Mouse (Mus musculus) brown adipose tissue, adult 24 weeks (tissue): ENCODE results near the gene Glrx5. TPM values are rescaled to one million over a fixed set of nuclear protein-coding genes. Genes with fewer than 3 reads are reported as not detected.
A peak's percentile ranks its signal among the peaks of the same experiment; 100 is the strongest.

Experiments used
- H3K27ac ChIP-seq: fragments of 200-500 bp; replicated peaks from 2 replicates; pipeline ENCODE4 v1.5.1; 2012; ENCODE audit warnings: low read depth, mild to moderate bottlenecking, low read length
- H3K4me1 ChIP-seq: fragments of 200-500 bp; 2 replicates; pipeline ENCODE4 v1.6.1; 2012; ENCODE audit warnings: low read length, mixed read lengths; ENCODE audit not compliant: control insufficient read depth, insufficient read depth, insufficient read length
- H3K4me3 ChIP-seq: fragments of 200-500 bp; 2 replicates; pipeline ENCODE4 v1.5.1; 2012; ENCODE audit warnings: low read depth, mild to moderate bottlenecking, low read length, moderate library complexity; ENCODE audit not compliant: insufficient read depth
- polyA plus RNA-seq: library from polyadenylated mRNA; stranded (reverse); fragments of >200 nt; gene quantifications from 2 replicates; pipeline ENCODE4 v1.2.4, GENCODE M21; 2012; ENCODE audit not compliant: missing spikeins, insufficient read depth, insufficient read length

The Glrx5 gene
- polyA plus RNA-seq, 1 experiment, result 149 TPM

DNA sequence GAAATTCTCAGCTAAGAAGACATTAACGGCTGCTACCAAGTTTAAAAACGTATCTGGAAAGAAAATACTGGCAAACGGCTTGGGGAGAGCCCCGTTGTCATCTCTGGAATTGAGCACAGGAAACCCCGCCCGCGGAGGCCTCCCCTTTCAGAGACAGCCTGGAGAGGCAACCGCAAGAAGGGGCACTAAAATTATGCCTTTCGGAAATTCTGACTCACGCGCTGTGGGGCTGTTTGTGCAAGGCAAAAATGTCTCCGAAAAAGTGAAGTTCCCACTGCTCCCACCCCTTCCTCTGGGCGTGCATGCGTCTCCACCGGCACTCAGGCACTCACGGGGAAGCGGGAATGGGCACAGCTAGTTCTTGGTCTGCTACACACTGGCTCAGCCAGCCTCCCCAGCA lies 19.4 kb upstream of the Glrx5 start:
- peaks cover 8% of the 10 kb centered on the region for H3K4me1 ChIP-seq
- peak overlapping the region; percentile 55; the same call in 1 of the 2 replicates for H3K27ac ChIP-seq
- H3K4me3 ChIP-seq, result peak overlapping the region; percentile 29; the same call in 1 of the 2 replicates

GRCm38 (mm10) chr12:105016199-105016598 lies 16.3 kb upstream of the Glrx5 start:
- Histone ChIP-seq H3K27ac (no peak overlapping the region), H3K4me3 (no peak overlapping the region), H3K4me1 (no peaks in the 10 kb centered on the region; the same call in 1 of the 2 replicates)

DNA sequence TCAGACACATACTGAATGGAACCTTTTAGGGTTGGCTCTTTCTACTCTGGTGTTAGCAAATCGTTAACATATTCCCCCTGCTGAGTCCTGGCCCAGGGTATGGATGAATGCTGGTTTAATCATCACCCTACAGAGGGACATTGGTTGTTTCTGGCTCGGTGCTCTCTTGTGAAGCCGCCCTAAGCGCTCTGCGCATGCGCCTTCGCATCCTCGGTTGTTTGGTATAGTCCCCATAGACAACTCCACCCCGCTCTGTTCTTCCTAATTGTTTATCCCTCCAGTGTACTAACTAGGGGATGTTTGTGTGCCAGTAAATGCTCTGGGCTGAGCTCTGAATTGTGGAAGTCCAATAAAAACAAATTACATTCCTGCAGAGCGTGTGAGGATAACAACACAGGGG lies 15.8 kb upstream of the Glrx5 start:
- H3K27ac ChIP-seq, result no peak overlapping the region
- no peak overlapping the region for H3K4me3 ChIP-seq
- H3K4me1 ChIP-seq, result no peaks in the 10 kb centered on the region; the same call in 1 of the 2 replicates

GRCm38 (mm10) chr12:105019359-105020219 lies 12.9 kb upstream of the Glrx5 start:
- no peaks in the 10 kb centered on the region for H3K4me1 ChIP-seq
- H3K4me3 ChIP-seq, result no peak overlapping the region
- no peak overlapping the region for H3K27ac ChIP-seq

DNA sequence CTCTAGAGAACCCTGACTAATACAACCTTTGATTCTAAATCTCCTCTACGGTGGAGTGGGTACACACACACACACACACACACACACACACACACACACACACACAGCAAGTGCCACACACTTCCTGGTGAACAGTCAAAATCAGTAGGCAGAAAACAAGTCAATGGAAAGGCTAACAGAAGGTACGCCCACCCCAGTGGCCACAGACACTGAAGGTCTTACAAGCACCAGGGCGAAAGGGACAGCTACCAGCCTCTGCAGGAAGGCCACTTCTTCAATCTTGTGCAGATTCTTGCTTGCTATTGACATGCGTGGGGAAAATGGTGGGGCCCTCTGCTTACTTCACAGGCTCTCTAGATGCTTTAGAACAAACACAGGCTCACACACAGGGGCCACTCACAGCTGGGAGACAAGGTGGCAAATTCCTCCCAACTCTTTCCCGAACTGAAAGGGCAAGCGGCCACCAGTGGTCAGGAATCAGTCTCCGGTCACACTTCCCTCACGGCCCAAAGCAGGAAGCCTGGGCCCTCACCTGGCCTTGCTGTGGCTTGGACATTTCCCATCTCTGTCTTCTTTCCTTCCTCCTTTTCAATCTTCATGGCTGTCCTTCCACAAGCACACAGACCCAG lies 10.9 kb upstream of the Glrx5 start:
- H3K4me3 ChIP-seq, result no peak overlapping the region
- no peaks in the 10 kb centered on the region for H3K4me1 ChIP-seq
- no peak overlapping the region for H3K27ac ChIP-seq

GRCm38 (mm10) chr12:105022141-105022540 lies 10.3 kb upstream of the Glrx5 start:
- H3K27ac ChIP-seq, result no peak overlapping the region
- no peaks in the 10 kb centered on the region for H3K4me1 ChIP-seq
- H3K4me3 ChIP-seq, result no peak overlapping the region

- Histone ChIP-seq H3K4me3 (no peak overlapping the region), H3K27ac (no peak overlapping the region), H3K4me1 (no peaks in the 10 kb centered on the region)
Measured at GRCm38 (mm10) chr12:105022776-105023175, 9.7 kb upstream of the Glrx5 start.

GRCm38 (mm10) chr12:105025271-105025946 lies 7.1 kb upstream of the Glrx5 start:
- no peak overlapping the region for H3K4me3 ChIP-seq
- no peaks in the 10 kb centered on the region for H3K4me1 ChIP-seq
- no peak overlapping the region for H3K27ac ChIP-seq

GRCm38 (mm10) chr12:105025947-105026586 lies 6.4 kb upstream of the Glrx5 start:
- Histone ChIP-seq H3K27ac (no peak overlapping the region), H3K4me3 (no peak overlapping the region), H3K4me1 (peaks cover 3% of the 10 kb centered on the region; the same call in 1 of the 2 replicates)

- H3K27ac ChIP-seq, result no peak overlapping the region
Measured at GRCm38 (mm10) chr12:105027323-105027991, 5.0 kb upstream of the Glrx5 start.

DNA sequence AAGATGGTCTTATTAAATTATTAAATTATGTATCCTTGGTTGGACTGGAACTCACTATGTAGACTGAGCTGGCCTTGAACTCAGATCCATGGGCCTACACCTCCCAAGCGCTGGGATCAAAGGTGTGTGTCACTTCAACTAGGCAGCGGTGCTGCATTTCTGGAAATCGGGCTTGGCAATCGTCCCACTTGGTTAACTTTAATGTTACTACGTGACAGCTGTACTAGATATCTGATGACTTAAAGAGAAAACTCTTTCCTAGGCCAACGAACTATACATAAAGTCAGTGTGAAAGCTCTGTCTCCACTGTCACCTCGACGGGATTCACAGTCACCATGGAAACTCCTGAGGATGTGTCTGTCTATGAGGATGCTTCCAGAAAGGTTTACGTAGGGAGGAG lies 2.6 kb upstream of the Glrx5 start:
- no peak overlapping the region for H3K4me3 ChIP-seq
- H3K27ac ChIP-seq, result no peak overlapping the region
- peaks cover 4% of the 10 kb centered on the region; the same call in 1 of the 2 replicates for H3K4me1 ChIP-seq

More at GRCm38 (mm10) chr12:105027323-105027991, 5.0 kb upstream of the Glrx5 start:
- peaks cover 4% of the 10 kb centered on the region; the same call in 1 of the 2 replicates for H3K4me1 ChIP-seq
- H3K4me3 ChIP-seq, result no peak overlapping the region

DNA sequence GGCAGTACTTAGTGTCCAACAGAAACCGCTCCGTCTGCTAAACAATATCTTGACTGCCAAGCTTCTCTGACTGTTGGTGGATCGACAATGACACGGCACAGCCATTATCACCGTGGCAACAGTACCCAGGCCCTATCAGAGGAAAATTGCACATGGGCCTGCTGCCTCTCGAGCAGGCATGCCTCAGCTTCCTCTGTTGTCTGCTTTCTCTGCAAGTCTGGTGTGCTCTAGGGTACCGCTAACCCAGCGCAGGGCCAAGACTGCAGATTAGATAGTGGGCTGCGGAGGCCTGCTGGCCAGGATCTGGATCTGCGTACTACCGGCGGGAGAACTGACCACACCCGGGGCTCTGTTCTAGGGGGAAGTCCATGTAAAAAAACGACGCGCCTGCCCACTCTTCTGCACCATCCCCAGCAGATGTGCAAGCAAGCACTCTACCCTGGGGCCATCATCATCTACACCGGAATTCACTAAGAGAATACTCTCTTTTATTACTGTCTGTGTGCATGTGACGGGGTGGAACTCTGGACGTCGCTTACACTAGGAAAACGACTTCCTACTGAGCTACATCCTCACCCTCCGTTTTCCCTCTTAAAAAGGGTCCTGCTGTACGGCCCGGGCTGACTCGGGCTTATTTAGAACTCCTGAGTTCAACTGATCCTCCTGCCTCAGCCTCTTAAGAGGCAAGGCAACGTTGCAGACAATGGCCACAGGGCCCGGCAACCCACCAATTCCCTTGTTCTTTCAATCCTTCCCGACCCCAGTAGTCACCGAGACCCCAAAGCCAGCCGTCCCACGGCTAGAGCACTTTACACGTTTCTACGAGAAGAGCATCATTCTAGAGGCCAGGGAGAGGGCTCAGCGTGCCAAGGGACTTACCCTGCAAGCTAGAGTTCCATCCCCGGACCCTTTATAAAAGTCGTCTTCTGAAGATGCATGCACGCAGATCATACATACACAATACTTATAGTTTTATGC lies 1.1 kb upstream of the Glrx5 start:
- H3K4me3 ChIP-seq, result peak overlapping the region; percentile 76
- 0 out of 2 replicates have a peak overlapping the region, but pooled peaks have one; percentile 24 for H3K27ac ChIP-seq

More for the DNA sequence above, 1.1 kb upstream of the Glrx5 start:
- H3K4me1 ChIP-seq, result peaks cover 7% of the 10 kb centered on the region; the same call in 1 of the 2 replicates
